In the genomic region with DNA sequence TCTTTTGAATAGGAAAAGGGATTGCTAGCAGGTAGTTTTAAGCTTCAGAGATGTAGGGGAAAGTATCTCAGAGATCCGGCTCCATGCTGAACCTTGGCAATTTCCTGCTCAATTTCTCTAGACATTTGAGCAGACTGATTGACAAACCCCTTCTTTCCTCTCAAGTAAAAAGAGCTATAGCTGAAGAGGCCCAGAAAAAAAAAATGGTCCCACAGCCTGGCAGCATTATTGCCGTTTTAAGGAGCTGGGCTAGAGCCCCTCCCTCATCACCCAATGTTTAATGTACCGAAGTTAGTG, we compare ENCODE assay signal across 8 mouse cellular contexts. TPM values are rescaled to one million over a fixed set of nuclear protein-coding genes. Genes with fewer than 3 reads are reported as not detected.
DNase-seq lines count a peak whose midpoint lies in the region; ATAC-seq and TF ChIP-seq lines count a peak whose summit lies in the region.

No protein-coding gene starts in this region.

- TF ChIP-seq EP300 in MEL (IDR thresholded peaks at IDR 0.05; ENCODE audit: low read depth in 1 of 2, low read length in 2 of 2): no peak

- H3K27ac ChIP-seq in heart, embryonic 15.5 days: peak overlapping the region; percentile 85
- peak overlapping the region; percentile 77 for H3K27ac ChIP-seq in MEL (ENCODE audit: control insufficient read depth, low read depth, low read length)
- peak overlapping the region; percentile 84 for H3K27ac ChIP-seq in hindbrain, embryonic 13.5 days
- peak overlapping the region; percentile 100 for H3K27ac ChIP-seq in midbrain, embryonic 12.5 days (replicated peaks)

- TF ChIP-seq POLR2A in MEL (IDR thresholded peaks at IDR 0.05; ENCODE audit: control insufficient read depth in 1 of 2, insufficient read depth in 1 of 2, low read depth in 1 of 2, low read length in 2 of 2, poor library complexity in 1 of 2): peak in 1 of 2 experiments; percentile 71; a peak in 1 of 4 replicates

- H3K4me3 ChIP-seq in heart, embryonic 15.5 days: peak overlapping the region; percentile 93
- peak overlapping the region; percentile 55 to 62 for H3K4me3 ChIP-seq in MEL (ENCODE audit: control insufficient read depth in 1 of 2, insufficient read depth in 1 of 2, low read depth in 2 of 2, low read length in 2 of 2)
- H3K4me3 ChIP-seq in hindbrain, embryonic 13.5 days: peak overlapping the region; percentile 99
- H3K4me3 ChIP-seq in midbrain, embryonic 12.5 days: peak overlapping the region; percentile 66; the same call in 1 of the 2 replicates

- WGBS in heart, embryonic 15.5 days: 5% methylated on average over 3 of the region's 3 CpGs
- WGBS in hindbrain, embryonic 13.5 days: 1% methylated on average over 3 of the region's 3 CpGs
- 8% methylated on average over 3 of the region's 3 CpGs for WGBS in midbrain, embryonic 12.5 days

- peaks cover 10% of the 10 kb centered on the region for H3K4me1 ChIP-seq in heart, embryonic 15.5 days (replicated peaks)
- H3K4me1 ChIP-seq in MEL (ENCODE audit: control insufficient read depth in 1 of 2, insufficient read depth in 2 of 2, low read length in 2 of 2): peaks cover 0 to 5% of the 10 kb centered on the region in 2 experiments; a peak in 2 of 4 replicates
- peaks cover 8% of the 10 kb centered on the region for H3K4me1 ChIP-seq in hindbrain, embryonic 13.5 days (replicated peaks)
- H3K4me1 ChIP-seq in midbrain, embryonic 12.5 days: peaks cover 9% of the 10 kb centered on the region

- no peak overlapping the region for H3K9ac ChIP-seq in heart, embryonic 15.5 days
- H3K9ac ChIP-seq in MEL (ENCODE audit: control insufficient read depth, low read depth, low read length, poor library complexity, severe bottlenecking): peak overlapping the region; percentile 77
- peak overlapping the region; percentile 47; the same call in 1 of the 2 replicates for H3K9ac ChIP-seq in hindbrain, embryonic 13.5 days
- H3K9ac ChIP-seq in midbrain, embryonic 12.5 days (replicated peaks): no peak overlapping the region

- H3K9me3 ChIP-seq in heart, embryonic 15.5 days (replicated peaks): no peaks in the 10 kb centered on the region
- no peaks in the 10 kb centered on the region for H3K9me3 ChIP-seq in MEL (replicated peaks; ENCODE audit: insufficient read depth, low read length)
- no peaks in the 10 kb centered on the region for H3K9me3 ChIP-seq in hindbrain, embryonic 13.5 days
- no peaks in the 10 kb centered on the region for H3K9me3 ChIP-seq in midbrain, embryonic 12.5 days

- no peak for TF ChIP-seq CTCF in MEL (IDR thresholded peaks at IDR 0.05 in 2 of 3, conservative IDR thresholded peaks at IDR 0.05 in 1 of 3; ENCODE audit: control insufficient read depth in 1 of 3, insufficient read depth in 1 of 3, low read depth in 2 of 3, low read length in 3 of 3, poor library complexity in 1 of 3, severe bottlenecking in 1 of 3)

- TF ChIP-seq RAD21 in MEL (IDR thresholded peaks at IDR 0.05; ENCODE audit: low read depth, low read length): no peak

- no peaks in the 10 kb centered on the region for H3K27me3 ChIP-seq in heart, embryonic 15.5 days
- no peaks in the 10 kb centered on the region for H3K27me3 ChIP-seq in MEL (ENCODE audit: control insufficient read depth in 1 of 2, insufficient read depth in 2 of 2, low read length in 2 of 2)
- H3K27me3 ChIP-seq in hindbrain, embryonic 13.5 days: no peaks in the 10 kb centered on the region
- H3K27me3 ChIP-seq in midbrain, embryonic 12.5 days: no peaks in the 10 kb centered on the region

- ATAC-seq in heart, embryonic 15.5 days (replicated peaks; ENCODE audit: insufficient number of reproducible peaks, insufficient read depth, low FRiP score, low read depth): no peak
- ATAC-seq in hindbrain, embryonic 13.5 days (ENCODE audit: low FRiP score): no peak
- ATAC-seq in midbrain, embryonic 12.5 days (ENCODE audit: low FRiP score, low read depth): no peak

- no peak for DNase-seq in heart, adult 18-20 months
- DNase-seq in MEL (ENCODE audit: low read depth, low spot score): no peak
- DNase-seq in ovary, adult 18-20 months (ENCODE audit: low spot score): no peak
- DNase-seq in layer of hippocampus, adult 8-10 months (ENCODE audit: low spot score in 2 of 2): no peak
- DNase-seq in layer of hippocampus, postnatal 10 days (ENCODE audit: low spot score in 2 of 2): no peak

- peaks cover 37% of the 10 kb centered on the region for H3K79me2 ChIP-seq in MEL (ENCODE audit: control insufficient read depth, insufficient read depth, low read length, poor library complexity)

- H3K36me3 ChIP-seq in heart, embryonic 15.5 days: no peaks in the 10 kb centered on the region
- H3K36me3 ChIP-seq in MEL (ENCODE audit: control insufficient read depth in 1 of 2, insufficient read depth in 2 of 2, low read length in 2 of 2): peaks cover 0 to under 1% of the 10 kb centered on the region in 2 experiments; a peak in 1 of 4 replicates
- no peaks in the 10 kb centered on the region for H3K36me3 ChIP-seq in hindbrain, embryonic 13.5 days
- no peaks in the 10 kb centered on the region for H3K36me3 ChIP-seq in midbrain, embryonic 12.5 days

- H3K4me2 ChIP-seq in heart, embryonic 15.5 days: peak overlapping the region; percentile 95
- H3K4me2 ChIP-seq in hindbrain, embryonic 13.5 days: peak overlapping the region; percentile 47
- peak overlapping the region; percentile 94 for H3K4me2 ChIP-seq in midbrain, embryonic 12.5 days (replicated peaks)

TF ChIP-seq in MEL, 35 proteins besides CTCF, POLR2A, EP300 and RAD21:
- TF ChIP-seq CHD1 (IDR thresholded peaks at IDR 0.05; ENCODE audit: low read depth, low read length) (no peak), MEF2A (IDR thresholded peaks at IDR 0.05; ENCODE audit: extremely low read depth, insufficient replicate concordance, low read depth, low read length, poor library complexity, severe bottlenecking) (no peak), MAZ (IDR thresholded peaks at IDR 0.05; ENCODE audit: low read depth, low read length) (no peak), MYC (IDR thresholded peaks at IDR 0.05; ENCODE audit: low read depth, low read length) (no peak; the same call in 1 of the 2 replicates), ZC3H11A (IDR thresholded peaks at IDR 0.05; ENCODE audit: low read depth, low read length) (peak; percentile 58), MAFK (IDR thresholded peaks at IDR 0.05; ENCODE audit: borderline replicate concordance, low read depth, low read length) (no peak), ZNF384 (IDR thresholded peaks at IDR 0.05; ENCODE audit: low read depth, low read length) (peak; percentile 90), TBP (IDR thresholded peaks at IDR 0.05; ENCODE audit: low read depth, low read length) (peak; percentile 77; the same call in 1 of the 2 replicates), ZKSCAN1 (IDR thresholded peaks at IDR 0.05; ENCODE audit: low read depth, low read length) (no peak), HCFC1 (IDR thresholded peaks at IDR 0.05; ENCODE audit: low read depth, low read length) (no peak), ZMIZ1 (IDR thresholded peaks at IDR 0.05; ENCODE audit: low read depth, low read length) (0 out of 2 replicates have a peak, but pooled peaks have one; percentile 44), USF1 (IDR thresholded peaks at IDR 0.05; ENCODE audit: low read depth, low read length) (no peak), MYB (IDR thresholded peaks at IDR 0.05; ENCODE audit: low read depth, low read length) (no peak), GATA1 (IDR thresholded peaks at IDR 0.05; ENCODE audit: low read depth, low read length) (no peak), E2F4 (IDR thresholded peaks at IDR 0.05; ENCODE audit: borderline replicate concordance, low read depth, low read length) (no peak), UBTF (IDR thresholded peaks at IDR 0.05; ENCODE audit: borderline replicate concordance, insufficient read depth, low read depth, low read length) (peak; percentile 24; the same call in 1 of the 2 replicates), SMC3 (IDR thresholded peaks at IDR 0.05; ENCODE audit: low read depth, low read length) (no peak), TAL1 (IDR thresholded peaks at IDR 0.05; ENCODE audit: low read length) (no peak), ETS1 (IDR thresholded peaks at IDR 0.05; ENCODE audit: low read depth, low read length) (no peak), KAT2A (conservative IDR thresholded peaks at IDR 0.05; ENCODE audit: low read depth, low read length) (no peak), TCF12 (IDR thresholded peaks at IDR 0.05; ENCODE audit: low read depth, low read length) (0 out of 2 replicates have a peak, but pooled peaks have one; percentile 17), CHD2 (IDR thresholded peaks at IDR 0.05; ENCODE audit: low read length) (no peak), MXI1 (IDR thresholded peaks at IDR 0.05; ENCODE audit: low read depth, low read length) (no peak; the same call in 1 of the 2 replicates), NELFE (IDR thresholded peaks at IDR 0.05; ENCODE audit: low read depth, low read length) (peak; percentile 17; the same call in 1 of the 2 replicates), USF2 (IDR thresholded peaks at IDR 0.05; ENCODE audit: borderline replicate concordance in 1 of 2, insufficient read depth in 1 of 2, low read depth in 1 of 2, low read length in 2 of 2) (peak in 1 of 2 experiments; percentile 51; a peak in 2 of 4 replicates)

RNA-seq across cellular contexts. Expression of gene Trim8, which starts 2.0 kb away (rescaled TPM):
- polyA plus RNA-seq in heart, embryonic 15.5 days (2015; fragmentation: Nextera tagmentation; extraction: Ambion mirVana): 15.9 and 19.2 TPM in 2 replicates
- 10 to 100 TPM; 33.9 to 38.8 TPM for total RNA-seq in heart, adult 18-20 months (2021)
- 19.1 and 21.2 TPM in 2 replicates for total RNA-seq in MEL (2012; rRNA removed)
- polyA plus RNA-seq in MEL (2012; ENCODE audit: insufficient read depth in 1 of 2, insufficient read length in 2 of 2, low read depth in 1 of 2, low replicate concordance in 2 of 2, missing spikeins in 1 of 2): 10 to 100 TPM in 1 of 2 experiments, not detected in 1; 57.2 TPM
- polyA plus RNA-seq in hindbrain, embryonic 13.5 days (2015; fragmentation: Nextera tagmentation; extraction: Ambion mirVana): 29.7 and 31.6 TPM in 2 replicates
- polyA plus RNA-seq in midbrain, embryonic 12.5 days (2016; fragmentation: Nextera tagmentation; extraction: Ambion mirVana): 38.5 and 53.9 TPM in 2 replicates
- total RNA-seq in layer of hippocampus, adult 8-10 months (2022): 10 to 100 TPM; 91.0 to 98.4 (median 93.7) TPM
- 100 to 1,000 TPM; 108 to 111 TPM for total RNA-seq in layer of hippocampus, postnatal 10 days (2021)

Comparison
In these comparisons a context has a peak if more than half of its experiments do, and no peak if none do; other contexts are left out.
1. H3K9ac ChIP-seq: peak in MEL (single experiment) and hindbrain, embryonic 13.5 days (single experiment); none in heart, embryonic 15.5 days (single experiment) and midbrain, embryonic 12.5 days (single experiment).
2. Peak in every context shown above with its lines, with median percentiles within 50 percentile points of each other: H3K27ac ChIP-seq, H3K4me2 ChIP-seq and H3K4me3 ChIP-seq.